Mouse (Mus musculus): Measurements from ENCODE around the gene Fam207a.
A peak's percentile ranks its signal among the peaks of the same experiment; 100 is the strongest.

Fam207a gene

GRCm38 (mm10) chr10:77455251-77456010, 60.2 kb downstream of the Fam207a start:
- no peak for DNase-seq (ENCODE audit: low read depth, low spot score)

GRCm38 (mm10) chr10:77454795-77455194, 60.8 kb downstream of the Fam207a start:
- no peak for DNase-seq (ENCODE audit: low read depth, low spot score)

GRCm38 (mm10) chr10:77451822-77452221, 63.8 kb downstream of the Fam207a start:
- DNase-seq (ENCODE audit: low read depth, low spot score): no peak

- no peak for DNase-seq (ENCODE audit: low read depth, low spot score)
These were observed 65.5 kb downstream of the Fam207a start for GRCm38 (mm10) chr10:77450159-77450464.

- DNase-seq (ENCODE audit: low read depth, low spot score): peak; percentile 69
These were observed 66.0 kb downstream of the Fam207a start for GRCm38 (mm10) chr10:77449315-77450158.

GRCm38 (mm10) chr10:77448698-77449247, 66.8 kb downstream of the Fam207a start:
- no peak for DNase-seq (ENCODE audit: low read depth, low spot score)

GRCm38 (mm10) chr10:77448209-77448608, 67.4 kb downstream of the Fam207a start:
- peak; percentile 62 for DNase-seq (ENCODE audit: low read depth, low spot score)

- no peak for DNase-seq (ENCODE audit: low read depth, low spot score)
These were observed 67.8 kb downstream of the Fam207a start for GRCm38 (mm10) chr10:77447755-77448154.

GRCm38 (mm10) chr10:77442250-77442649, 73.3 kb downstream of the Fam207a start:
- no peak for DNase-seq (ENCODE audit: low read depth, low spot score)

GRCm38 (mm10) chr10:77441812-77442211, 73.8 kb downstream of the Fam207a start:
- DNase-seq (ENCODE audit: low read depth, low spot score): no peak

- DNase-seq (ENCODE audit: low read depth, low spot score): no peak
These were observed 74.5 kb downstream of the Fam207a start for GRCm38 (mm10) chr10:77440841-77441755.

GRCm38 (mm10) chr10:77440286-77440685, 75.3 kb downstream of the Fam207a start:
- DNase-seq (ENCODE audit: low read depth, low spot score): no peak

GRCm38 (mm10) chr10:77439026-77439425, 76.6 kb downstream of the Fam207a start:
- DNase-seq (ENCODE audit: low read depth, low spot score): no peak

- DNase-seq (ENCODE audit: low read depth, low spot score): no peak
These were observed 77.6 kb downstream of the Fam207a start for GRCm38 (mm10) chr10:77438021-77438420.
